Mouse (Mus musculus) right cerebral cortex, postnatal 14 days (tissue): ENCODE measurements at regions not wholly inside any gene's neighbourhood (a gene's known extent, or its start where the extent isn't known, plus 50 kb on each side); places are given as distances from the start of the nearest gene placed in this dataset.

Experiments used
- DNase-seq: peaks from one replicate; pipeline ENCODE4 v3.0.0; 2022

DNA sequence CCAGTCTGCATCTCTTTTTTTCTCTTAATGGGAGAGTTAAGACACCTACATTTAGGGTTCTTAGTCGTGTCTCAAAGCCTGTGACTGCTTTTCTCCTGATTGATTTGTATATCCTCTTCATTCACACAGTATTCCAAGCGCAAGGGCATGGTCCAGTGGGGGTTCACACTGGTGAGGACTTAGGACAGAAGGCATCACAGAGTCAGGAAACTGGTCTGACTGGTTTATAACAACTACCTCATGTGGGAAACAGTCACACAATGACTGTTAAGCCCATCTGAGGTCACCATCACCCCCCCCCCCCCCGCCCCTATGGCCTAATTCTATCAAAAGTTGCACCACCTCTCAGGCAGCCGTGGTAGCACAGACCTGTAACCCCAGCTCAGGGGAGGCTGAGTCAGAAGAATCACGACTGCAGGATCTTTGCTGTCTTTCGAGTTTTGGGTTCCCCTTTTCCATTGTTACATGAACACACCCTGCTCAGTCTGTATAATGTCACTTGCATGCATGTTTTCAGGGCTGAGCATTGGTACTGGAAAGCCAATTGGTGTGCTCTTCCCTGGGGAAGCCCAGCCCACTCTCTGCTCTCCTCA lies 155.2 kb downstream of the Zfp706 start:
- DNase-seq, result no peak

DNA sequence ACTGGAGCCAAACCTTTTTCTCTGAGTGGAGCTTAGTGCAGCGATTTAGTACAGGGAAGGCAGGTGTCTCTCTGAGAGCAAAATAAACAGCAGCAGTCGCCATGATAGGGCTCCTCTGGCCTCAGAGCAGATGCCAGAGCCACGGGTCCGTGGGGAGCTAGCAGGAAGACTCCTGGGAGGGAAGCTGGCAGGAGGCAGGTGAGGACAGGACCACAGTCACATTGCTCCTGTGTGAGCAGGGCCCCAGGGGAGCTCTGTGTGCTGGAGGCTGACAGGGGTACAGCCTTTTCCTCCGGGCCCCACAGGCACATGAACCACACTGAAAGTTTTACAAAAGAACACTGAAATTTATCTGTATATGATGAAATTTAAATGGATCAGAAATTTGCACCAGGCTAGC lies 159.3 kb downstream of the Zfp706 start:
- DNase-seq, result no peak

DNA sequence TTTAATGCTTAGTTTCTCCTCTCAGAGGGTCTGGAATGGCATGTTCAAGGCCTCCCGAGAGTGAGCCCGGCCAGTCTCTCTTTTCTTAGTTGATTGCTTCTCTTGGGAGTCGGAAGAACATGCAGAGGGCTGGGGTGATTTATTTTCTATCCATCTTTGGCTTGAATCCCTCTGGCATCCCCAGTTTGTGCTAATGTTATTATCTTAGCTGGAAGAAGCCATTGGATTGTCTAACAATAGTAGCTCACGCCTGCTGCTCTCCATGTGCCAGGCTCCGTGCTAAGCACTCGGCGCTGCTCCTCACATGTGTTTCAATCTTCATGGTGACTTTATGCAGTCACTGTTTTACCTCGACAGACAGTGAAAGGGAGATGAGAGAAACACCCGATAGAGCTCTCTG lies 160.8 kb downstream of the Zfp706 start:
- DNase-seq, result no peak
